Mouse (Mus musculus) layer of hippocampus, adult 11-12 months (tissue): ENCODE results near the gene 2310039H08Rik.
A peak's percentile ranks its signal among the peaks of the same experiment; 100 is the strongest.

ENCODE experiments used
- DNase-seq: peaks from one replicate; pipeline ENCODE4 v3.0.0; 2022; ENCODE audit warnings: low spot score

Gene 2310039H08Rik

GRCm38 (mm10) chr17:46772404-46773277 lies at the start of gene 2310039H08Rik:
TSS of gene 2310039H08Rik (plus strand) at chr17:46772635.
- peak; percentile 87 for DNase-seq

GRCm38 (mm10) chr17:46724477-46725084 lies 47.9 kb upstream of the 2310039H08Rik start:
- no peak for DNase-seq

- no peak for DNase-seq
Observed at GRCm38 (mm10) chr17:46725273-46725672, 47.2 kb upstream of the 2310039H08Rik start.

GRCm38 (mm10) chr17:46725731-46726645 lies 46.4 kb upstream of the 2310039H08Rik start:
- no peak for DNase-seq

GRCm38 (mm10) chr17:46727271-46727670 lies 45.2 kb upstream of the 2310039H08Rik start:
- no peak for DNase-seq

- no peak for DNase-seq
Observed at GRCm38 (mm10) chr17:46728021-46728420, 44.4 kb upstream of the 2310039H08Rik start.

- no peak for DNase-seq
Observed at GRCm38 (mm10) chr17:46728496-46728895, 43.9 kb upstream of the 2310039H08Rik start.

- no peak for DNase-seq
Observed at GRCm38 (mm10) chr17:46728904-46729318, 43.5 kb upstream of the 2310039H08Rik start, which contains the start of gene Gnmt. TSS of gene Gnmt (minus strand) at chr17:46729168.

- DNase-seq: no peak
Observed at GRCm38 (mm10) chr17:46734055-46734454, 38.4 kb upstream of the 2310039H08Rik start.

- no peak for DNase-seq
Observed at GRCm38 (mm10) chr17:46735287-46735686, 37.1 kb upstream of the 2310039H08Rik start.

- DNase-seq: peak; percentile 31
Observed at GRCm38 (mm10) chr17:46736160-46736559, 36.3 kb upstream of the 2310039H08Rik start.

- DNase-seq: no peak
Observed at GRCm38 (mm10) chr17:46741305-46741704, 31.1 kb upstream of the 2310039H08Rik start.

GRCm38 (mm10) chr17:46742986-46743385 lies 29.4 kb upstream of the 2310039H08Rik start:
- DNase-seq: no peak

GRCm38 (mm10) chr17:46745506-46745905 lies 26.9 kb upstream of the 2310039H08Rik start:
- DNase-seq: no peak

- no peak for DNase-seq
Observed at GRCm38 (mm10) chr17:46747234-46747633, 25.2 kb upstream of the 2310039H08Rik start.

GRCm38 (mm10) chr17:46747806-46748205 lies 24.6 kb upstream of the 2310039H08Rik start:
- no peak for DNase-seq

GRCm38 (mm10) chr17:46749282-46749681 lies 23.2 kb upstream of the 2310039H08Rik start:
- DNase-seq: no peak

GRCm38 (mm10) chr17:46750580-46750979 lies 21.9 kb upstream of the 2310039H08Rik start:
- DNase-seq: no peak

GRCm38 (mm10) chr17:46751056-46751793 lies 21.2 kb upstream of the 2310039H08Rik start:
- peak; percentile 73 for DNase-seq

GRCm38 (mm10) chr17:46751794-46752556 lies 20.5 kb upstream of the 2310039H08Rik start, which contains the start of gene Cnpy3:
TSS of gene Cnpy3 (minus strand) at chr17:46752214.
- peak; percentile 98 for DNase-seq
